Mouse (Mus musculus) layer of hippocampus, postnatal 25 days (tissue): ENCODE measurements around the gene Zic2. TPM values are rescaled to one million over a fixed set of nuclear protein-coding genes. Genes with fewer than 3 reads are reported as not detected.
"Not testable (repeated sequence)": the region's sequence is repeated elsewhere in the genome, so short reads cannot be mapped to it uniquely, and the experiment has no call there.

Source experiments
- DNase-seq, 2 experiments: peaks; one replicate each; pipeline ENCODE4 v3.0.0; 2022; ENCODE audit warnings: mixed read lengths in 2 of 2, low spot score in 1 of 2; ENCODE audit errors: extremely low spot score in 1 of 2
- total RNA-seq, 2 experiments: library from RNA; stranded (reverse); gene quantifications; 2 replicates each; pipeline ENCODE4 v1.2.3; 2021

Zic2 gene
- 10 to 100 TPM; 14.6 to 18.1 TPM for total RNA-seq

GRCm38 (mm10) chr14:122474891-122475556 is at the start of gene Zic2:
TSS of gene Zic2 (plus strand) at chr14:122475435.
- DNase-seq: peak in 1 of 2 experiments; percentile 51

DNA sequence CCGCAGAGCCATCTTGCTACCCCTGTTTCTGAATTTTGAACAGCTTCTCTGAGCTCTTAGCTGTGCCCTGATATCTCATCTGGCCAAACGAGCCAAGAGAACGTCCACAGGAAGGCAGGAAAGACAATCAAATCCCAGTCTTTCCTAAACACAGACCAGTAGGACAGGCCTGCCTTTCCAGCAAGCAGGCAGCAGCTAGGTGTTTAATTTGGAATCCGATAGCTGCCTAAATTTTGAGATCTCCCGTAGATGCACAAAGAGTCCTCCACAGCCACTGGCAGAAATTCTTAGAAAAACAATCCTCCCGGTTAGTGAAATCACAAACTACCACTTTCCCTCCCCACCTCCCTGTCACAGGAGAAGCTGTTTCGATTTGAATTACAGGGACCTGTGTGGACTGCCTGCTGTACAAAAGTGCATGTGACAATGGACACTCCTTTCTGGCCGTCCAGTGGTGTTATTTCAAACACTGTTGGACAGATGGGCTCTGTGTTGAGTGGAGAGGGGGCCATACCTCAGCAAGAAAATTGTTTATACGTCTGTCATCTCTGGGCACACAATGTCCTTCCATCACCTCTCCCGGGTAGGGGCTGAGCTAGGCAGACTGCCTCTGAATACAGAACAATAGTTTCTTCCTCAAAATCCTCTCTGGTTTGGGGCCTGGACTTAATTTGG is 48.6 kb upstream of the Zic2 start:
- DNase-seq: no peak

DNA sequence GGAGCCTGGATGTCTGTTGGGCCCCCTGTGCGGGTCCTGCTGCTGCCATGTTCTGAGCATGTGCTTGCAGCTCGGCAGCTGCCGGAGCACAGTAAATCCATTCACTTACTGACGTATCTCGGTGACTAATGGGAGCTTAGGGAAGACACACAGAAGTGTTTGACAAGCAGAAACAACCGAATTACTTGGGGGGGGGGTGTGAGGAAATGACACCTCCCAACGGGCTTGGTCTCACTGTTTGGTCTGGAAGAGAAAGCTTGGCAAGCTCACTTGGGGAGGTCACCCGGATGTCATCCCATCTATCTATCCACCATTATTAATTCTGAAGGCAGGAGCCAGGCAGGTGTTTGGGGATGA is 48.1 kb upstream of the Zic2 start:
- no peak for DNase-seq

- DNase-seq: no peak
These were observed 47.6 kb upstream of the Zic2 start for GRCm38 (mm10) chr14:122427654-122428053.

GRCm38 (mm10) chr14:122432558-122432957 is 42.7 kb upstream of the Zic2 start:
- DNase-seq: no peak

GRCm38 (mm10) chr14:122434039-122434438 is 41.2 kb upstream of the Zic2 start:
- DNase-seq: no peak

GRCm38 (mm10) chr14:122436850-122437249 is 38.4 kb upstream of the Zic2 start:
- no peak for DNase-seq

- no peak for DNase-seq
These were observed 25.4 kb upstream of the Zic2 start for GRCm38 (mm10) chr14:122449601-122450495.

DNA sequence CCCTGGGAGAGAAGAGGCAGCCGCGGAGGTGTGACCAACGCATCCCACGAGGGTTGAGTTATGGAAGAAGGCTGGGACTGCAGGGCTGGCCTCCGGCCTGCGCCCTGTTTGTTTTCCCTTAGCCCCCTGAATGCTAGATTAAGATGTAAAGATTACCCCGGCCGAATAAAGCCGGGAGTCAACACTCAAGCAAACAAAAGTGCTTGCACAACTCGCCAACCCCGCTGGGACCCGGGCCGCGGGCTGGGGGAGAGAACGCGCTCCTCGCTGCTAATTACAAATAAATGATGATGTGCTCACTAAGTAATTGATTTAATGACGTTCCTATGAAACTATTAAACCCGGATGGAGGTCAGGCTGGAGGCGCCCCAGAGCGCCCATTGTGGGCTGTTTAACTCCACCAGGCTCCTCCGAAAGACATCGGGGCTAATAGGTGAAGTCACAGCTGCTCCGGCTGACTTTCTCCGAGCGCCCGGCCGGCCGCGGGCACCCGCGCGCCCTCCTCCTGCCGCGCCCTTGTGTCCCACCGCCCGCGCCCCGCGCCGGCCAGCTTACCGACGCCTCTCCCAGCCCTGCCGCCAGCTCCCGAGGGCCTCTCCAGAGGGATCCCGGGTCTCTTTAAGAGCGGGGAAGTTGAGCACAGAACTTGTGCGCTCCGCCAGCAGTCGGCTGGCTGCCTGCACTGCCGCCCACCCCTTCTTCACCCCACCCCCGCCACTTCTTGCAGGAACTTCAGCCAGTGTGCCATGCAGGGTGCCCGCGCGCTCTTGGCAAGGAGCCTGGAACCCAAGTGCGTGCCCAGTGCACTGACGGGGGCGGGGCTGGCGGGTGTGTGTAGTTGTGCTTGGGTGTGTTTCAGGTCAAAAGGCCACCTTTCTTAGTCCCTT is 24.5 kb upstream of the Zic2 start, which contains the start of gene Gm5089:
TSS of gene Gm5089 (minus strand) at position 620 of the 887 bp plus-strand sequence.
- DNase-seq: peak; percentile 27 to 57

GRCm38 (mm10) chr14:122451551-122452145 is 23.6 kb upstream of the Zic2 start:
- DNase-seq: no peak

DNA sequence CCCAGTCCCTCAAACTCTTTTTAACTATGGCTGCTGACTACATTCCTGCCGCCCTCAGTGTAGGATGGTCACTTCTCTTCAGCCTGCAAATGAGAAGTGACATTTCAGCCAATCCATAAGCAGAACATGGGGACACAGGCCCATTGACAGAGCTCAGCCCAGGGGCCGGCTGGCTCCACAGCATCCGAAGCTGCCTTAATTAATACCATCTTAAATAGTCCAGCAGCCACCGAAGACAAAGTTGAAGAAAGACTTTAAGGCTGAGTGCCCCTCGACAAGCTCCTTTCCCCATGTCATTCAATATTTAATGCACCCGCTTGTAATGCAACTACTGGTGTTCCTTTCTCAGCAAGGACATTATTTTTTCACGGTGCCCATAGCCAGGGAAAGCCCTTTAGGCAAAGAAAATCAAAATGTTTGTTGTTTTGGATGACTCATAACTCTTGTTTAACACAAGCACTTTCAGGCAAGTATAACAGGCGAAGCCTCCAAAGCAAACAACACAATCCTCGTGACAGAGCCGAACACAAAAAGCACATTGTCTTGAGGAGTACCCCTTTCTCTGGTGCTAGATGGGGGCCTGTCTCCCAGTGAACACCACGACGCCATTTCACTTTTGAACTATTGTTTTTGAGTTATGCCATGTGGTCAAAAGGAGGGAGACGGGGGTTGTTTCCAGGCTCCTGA is 22.4 kb upstream of the Zic2 start:
- no peak for DNase-seq

DNA sequence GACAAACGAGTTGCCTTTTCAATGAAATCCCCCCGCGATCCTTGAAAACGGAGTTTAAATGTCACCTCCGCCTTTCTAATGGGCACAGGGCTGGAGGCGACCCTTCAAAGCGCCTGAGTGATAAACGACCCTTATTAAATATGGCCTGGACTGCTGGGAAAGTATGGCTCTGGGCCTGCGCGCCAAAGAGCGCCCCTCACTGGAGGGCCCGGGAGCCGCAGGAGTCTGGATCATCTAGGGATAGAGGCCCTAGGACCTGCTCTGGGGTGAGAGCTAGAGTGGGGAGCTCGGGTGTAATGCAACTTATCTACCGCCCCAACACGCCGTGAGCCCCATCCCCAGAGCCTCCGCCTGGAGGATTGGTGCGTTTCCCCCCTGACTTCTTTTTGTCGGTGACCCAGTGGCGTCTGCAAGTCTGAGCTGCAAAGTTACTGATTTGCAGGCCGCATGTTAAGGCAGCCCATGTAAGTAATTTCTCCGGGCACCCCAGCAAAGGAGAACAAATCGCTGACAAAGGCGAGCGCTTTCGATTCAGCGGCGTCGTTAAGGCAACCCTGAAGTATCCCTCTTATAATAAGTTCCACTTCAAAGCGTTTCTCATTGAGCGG is 21.7 kb upstream of the Zic2 start:
- peak; percentile 12 to 46 for DNase-seq

GRCm38 (mm10) chr14:122453996-122454738 is 21.1 kb upstream of the Zic2 start:
- no peak for DNase-seq

- no peak for DNase-seq
These were observed 20.2 kb upstream of the Zic2 start for GRCm38 (mm10) chr14:122454901-122455561.

- DNase-seq: no peak
These were observed 19.7 kb upstream of the Zic2 start for GRCm38 (mm10) chr14:122455562-122455958.

DNA sequence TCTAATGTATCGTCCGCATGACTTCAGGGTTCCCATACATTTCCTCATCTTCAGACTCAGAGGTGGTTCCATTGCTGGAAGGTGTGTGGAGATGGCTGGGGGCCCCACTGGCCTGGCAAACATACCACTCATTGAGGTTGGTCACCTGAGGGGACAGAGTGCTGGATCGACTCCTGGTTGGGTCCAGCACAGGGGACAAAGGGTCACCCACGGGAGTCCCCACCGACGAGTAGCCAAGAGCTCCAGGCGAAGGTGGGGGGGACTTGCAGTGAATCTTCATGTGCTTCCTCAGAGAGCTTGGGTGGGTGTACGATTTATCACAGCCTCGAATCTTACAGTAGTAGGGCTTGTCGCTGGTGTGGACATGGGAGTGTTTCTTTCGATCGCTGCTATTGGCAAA is 15.9 kb upstream of the Zic2 start:
- DNase-seq: not testable (repeated sequence)

GRCm38 (mm10) chr14:122459776-122460175 is 15.5 kb upstream of the Zic2 start:
- DNase-seq: no peak

- DNase-seq: no peak
These were observed 15.0 kb upstream of the Zic2 start for GRCm38 (mm10) chr14:122460226-122460625.
